Mouse (Mus musculus) adrenal gland, adult 8-10 months (tissue): ENCODE measurements around the gene Gm20532. TPM values are rescaled to one million over a fixed set of nuclear protein-coding genes. Genes with fewer than 3 reads are reported as not detected.
A peak's percentile ranks its signal among the peaks of the same experiment; 100 is the strongest.

ENCODE experiments used
- DNase-seq: peaks from one replicate; pipeline ENCODE4 v3.0.0; 2022
- total RNA-seq, 4 experiments: library from RNA; stranded (reverse); gene quantifications; 2 replicates each; pipeline ENCODE4 v1.2.4; 2022

Gene Gm20532
- not detected for total RNA-seq

GRCm38 (mm10) chr2:26586294-26587043 lies at the start of gene Gm20532:
TSS of gene Gm20532 (plus strand) at chr2:26586639.
- no peak for DNase-seq

GRCm38 (mm10) chr2:26539516-26539915 lies 46.9 kb upstream of the Gm20532 start:
- no peak for DNase-seq

- no peak for DNase-seq
Observed at GRCm38 (mm10) chr2:26540721-26541120, 45.7 kb upstream of the Gm20532 start.

GRCm38 (mm10) chr2:26541258-26541910 lies 45.1 kb upstream of the Gm20532 start:
- no peak for DNase-seq

- no peak for DNase-seq
Observed at GRCm38 (mm10) chr2:26543155-26543554, 43.3 kb upstream of the Gm20532 start.

GRCm38 (mm10) chr2:26543768-26544167 lies 42.7 kb upstream of the Gm20532 start:
- peak; percentile 45 for DNase-seq

GRCm38 (mm10) chr2:26544265-26544664 lies 42.2 kb upstream of the Gm20532 start:
- DNase-seq, result peak; percentile 39

GRCm38 (mm10) chr2:26547481-26547880 lies 39.0 kb upstream of the Gm20532 start:
- no peak for DNase-seq

- DNase-seq, result peak; percentile 31
Observed at GRCm38 (mm10) chr2:26549801-26550200, 36.6 kb upstream of the Gm20532 start.

GRCm38 (mm10) chr2:26550205-26550604 lies 36.2 kb upstream of the Gm20532 start:
- no peak for DNase-seq

- DNase-seq, result no peak
Observed at GRCm38 (mm10) chr2:26550777-26551176, 35.7 kb upstream of the Gm20532 start.

GRCm38 (mm10) chr2:26551446-26551845 lies 35.0 kb upstream of the Gm20532 start:
- DNase-seq, result no peak

GRCm38 (mm10) chr2:26552066-26552465 lies 34.4 kb upstream of the Gm20532 start:
- DNase-seq, result no peak

- no peak for DNase-seq
Observed at GRCm38 (mm10) chr2:26553904-26554303, 32.5 kb upstream of the Gm20532 start.

GRCm38 (mm10) chr2:26555076-26555475 lies 31.4 kb upstream of the Gm20532 start:
- DNase-seq, result no peak

GRCm38 (mm10) chr2:26556535-26556993 lies 29.9 kb upstream of the Gm20532 start:
- DNase-seq, result no peak

GRCm38 (mm10) chr2:26560506-26560905 lies 25.9 kb upstream of the Gm20532 start:
- no peak for DNase-seq

GRCm38 (mm10) chr2:26561351-26562016 lies 25.0 kb upstream of the Gm20532 start:
- no peak for DNase-seq

GRCm38 (mm10) chr2:26566221-26566620 lies 20.2 kb upstream of the Gm20532 start:
- no peak for DNase-seq

GRCm38 (mm10) chr2:26570034-26570433 lies 16.4 kb upstream of the Gm20532 start:
- DNase-seq, result no peak

GRCm38 (mm10) chr2:26571400-26571799 lies 15.0 kb upstream of the Gm20532 start:
- no peak for DNase-seq

- DNase-seq, result no peak
Observed at GRCm38 (mm10) chr2:26571826-26572225, 14.6 kb upstream of the Gm20532 start.

- no peak for DNase-seq
Observed at GRCm38 (mm10) chr2:26573396-26573795, 13.0 kb upstream of the Gm20532 start.
